Mouse (Mus musculus): Measurements from ENCODE around the gene Nat9. TPM values are rescaled to one million over a fixed set of nuclear protein-coding genes. Genes with fewer than 3 reads are reported as not detected.
A peak's percentile ranks its signal among the peaks of the same experiment; 100 is the strongest.

Nat9 gene
- total and polyA plus RNA-seq, 3 experiments, result 21.1 to 26.5 (median 23.7) TPM

GRCm38 (mm10) chr11:115231168-115231915 lies 43.7 kb upstream of the Nat9 start:
- peaks cover 96% of the 10 kb centered on the region for H3K36me3 ChIP-seq (replicated peaks)
- H3K4me3 ChIP-seq (ENCODE audit: low read depth, low read length), result no peak overlapping the region
- no peaks in the 10 kb centered on the region for H3K9me3 ChIP-seq (replicated peaks)
- peaks cover 7% of the 10 kb centered on the region for H3K4me1 ChIP-seq (ENCODE audit: insufficient read depth, low read depth, low read length)
- ATAC-seq (ENCODE audit: extremely low read depth, insufficient number of reproducible peaks, low FRiP score, poor library complexity, severe bottlenecking), result no peak
- no peak for TF ChIP-seq CTCF (IDR thresholded peaks at IDR 0.05; ENCODE audit: low read depth, low read length)
- TF ChIP-seq POLR2AphosphoS5 (IDR thresholded peaks at IDR 0.05; ENCODE audit: insufficient replicate concordance, low read depth, low read length), result no peak
- no peak for TF ChIP-seq GATA2 (IDR thresholded peaks at IDR 0.05; ENCODE audit: borderline replicate concordance, low read depth, low read length)
- TF ChIP-seq TAL1 (conservative IDR thresholded peaks at IDR 0.05; ENCODE audit: low read depth, low read length), result no peak
- DNase-seq (ENCODE audit: low spot score), result no peak
- no peaks in the 10 kb centered on the region for H3K27me3 ChIP-seq (ENCODE audit: insufficient read depth, low read length)

GRCm38 (mm10) chr11:115229021-115229930 lies 41.6 kb upstream of the Nat9 start:
- H3K9me3 ChIP-seq (replicated peaks), result no peaks in the 10 kb centered on the region
- no peaks in the 10 kb centered on the region for H3K27me3 ChIP-seq (ENCODE audit: insufficient read depth, low read length)
- ATAC-seq (ENCODE audit: extremely low read depth, insufficient number of reproducible peaks, low FRiP score, poor library complexity, severe bottlenecking) (no peak), DNase-seq (ENCODE audit: low spot score) (no peak)
- H3K4me1 ChIP-seq (ENCODE audit: insufficient read depth, low read depth, low read length), result peaks cover 7% of the 10 kb centered on the region
- TF ChIP-seq CTCF (IDR thresholded peaks at IDR 0.05; ENCODE audit: low read depth, low read length), result no peak
- TF ChIP-seq GATA2 (IDR thresholded peaks at IDR 0.05; ENCODE audit: borderline replicate concordance, low read depth, low read length), result no peak
- TF ChIP-seq TAL1 (conservative IDR thresholded peaks at IDR 0.05; ENCODE audit: low read depth, low read length), result no peak
- TF ChIP-seq GATA1 (IDR thresholded peaks at IDR 0.05; ENCODE audit: borderline replicate concordance, low read length), result no peak
- TF ChIP-seq POLR2AphosphoS5 (IDR thresholded peaks at IDR 0.05; ENCODE audit: insufficient replicate concordance, low read depth, low read length), result no peak
- peaks cover 97% of the 10 kb centered on the region for H3K36me3 ChIP-seq (replicated peaks)
- no peak overlapping the region for H3K4me3 ChIP-seq (ENCODE audit: low read depth, low read length)

GRCm38 (mm10) chr11:115228430-115228829 lies 40.8 kb upstream of the Nat9 start:
- TF ChIP-seq GATA2 (IDR thresholded peaks at IDR 0.05; ENCODE audit: borderline replicate concordance, low read depth, low read length) (no peak), POLR2AphosphoS5 (IDR thresholded peaks at IDR 0.05; ENCODE audit: insufficient replicate concordance, low read depth, low read length) (no peak), GATA1 (IDR thresholded peaks at IDR 0.05; ENCODE audit: borderline replicate concordance, low read length) (no peak)
- Histone ChIP-seq H3K27me3 (ENCODE audit: insufficient read depth, low read length) (no peaks in the 10 kb centered on the region), H3K9me3 (replicated peaks) (no peaks in the 10 kb centered on the region), H3K36me3 (replicated peaks) (peaks cover 97% of the 10 kb centered on the region), H3K4me1 (ENCODE audit: insufficient read depth, low read depth, low read length) (peaks cover 7% of the 10 kb centered on the region), H3K4me3 (ENCODE audit: low read depth, low read length) (no peak overlapping the region)
- ATAC-seq (ENCODE audit: extremely low read depth, insufficient number of reproducible peaks, low FRiP score, poor library complexity, severe bottlenecking), result no peak
- DNase-seq (ENCODE audit: low spot score), result no peak

- H3K36me3 ChIP-seq (replicated peaks), result peaks cover 97% of the 10 kb centered on the region
Observed at GRCm38 (mm10) chr11:115227640-115228039, 40.0 kb upstream of the Nat9 start.

GRCm38 (mm10) chr11:115226811-115227491 lies 39.3 kb upstream of the Nat9 start:
- DNase-seq (ENCODE audit: low spot score) (no peak), ATAC-seq (ENCODE audit: extremely low read depth, insufficient number of reproducible peaks, low FRiP score, poor library complexity, severe bottlenecking) (0 out of 2 replicates have a peak, but pooled peaks have one; percentile 12)
- H3K27me3 ChIP-seq (ENCODE audit: insufficient read depth, low read length), result no peaks in the 10 kb centered on the region
- H3K36me3 ChIP-seq (replicated peaks), result peaks cover 97% of the 10 kb centered on the region
- TF ChIP-seq GATA2 (IDR thresholded peaks at IDR 0.05; ENCODE audit: borderline replicate concordance, low read depth, low read length) (no peak), GATA1 (IDR thresholded peaks at IDR 0.05; ENCODE audit: borderline replicate concordance, low read length) (no peak), POLR2AphosphoS5 (IDR thresholded peaks at IDR 0.05; ENCODE audit: insufficient replicate concordance, low read depth, low read length) (no peak)
- H3K4me3 ChIP-seq (ENCODE audit: low read depth, low read length), result no peak overlapping the region
- H3K9me3 ChIP-seq (replicated peaks), result no peaks in the 10 kb centered on the region
- peaks cover 7% of the 10 kb centered on the region for H3K4me1 ChIP-seq (ENCODE audit: insufficient read depth, low read depth, low read length)

More at GRCm38 (mm10) chr11:115227640-115228039, 40.0 kb upstream of the Nat9 start:
- TF ChIP-seq GATA1 (IDR thresholded peaks at IDR 0.05; ENCODE audit: borderline replicate concordance, low read length) (no peak), POLR2AphosphoS5 (IDR thresholded peaks at IDR 0.05; ENCODE audit: insufficient replicate concordance, low read depth, low read length) (no peak), TAL1 (conservative IDR thresholded peaks at IDR 0.05; ENCODE audit: low read depth, low read length) (no peak), GATA2 (IDR thresholded peaks at IDR 0.05; ENCODE audit: borderline replicate concordance, low read depth, low read length) (no peak), CTCF (IDR thresholded peaks at IDR 0.05; ENCODE audit: low read depth, low read length) (no peak)
- DNase-seq (ENCODE audit: low spot score) (no peak), ATAC-seq (ENCODE audit: extremely low read depth, insufficient number of reproducible peaks, low FRiP score, poor library complexity, severe bottlenecking) (no peak)
- peaks cover 7% of the 10 kb centered on the region for H3K4me1 ChIP-seq (ENCODE audit: insufficient read depth, low read depth, low read length)
- H3K9me3 ChIP-seq (replicated peaks), result no peaks in the 10 kb centered on the region
- H3K27me3 ChIP-seq (ENCODE audit: insufficient read depth, low read length), result no peaks in the 10 kb centered on the region
- H3K4me3 ChIP-seq (ENCODE audit: low read depth, low read length), result no peak overlapping the region

DNA sequence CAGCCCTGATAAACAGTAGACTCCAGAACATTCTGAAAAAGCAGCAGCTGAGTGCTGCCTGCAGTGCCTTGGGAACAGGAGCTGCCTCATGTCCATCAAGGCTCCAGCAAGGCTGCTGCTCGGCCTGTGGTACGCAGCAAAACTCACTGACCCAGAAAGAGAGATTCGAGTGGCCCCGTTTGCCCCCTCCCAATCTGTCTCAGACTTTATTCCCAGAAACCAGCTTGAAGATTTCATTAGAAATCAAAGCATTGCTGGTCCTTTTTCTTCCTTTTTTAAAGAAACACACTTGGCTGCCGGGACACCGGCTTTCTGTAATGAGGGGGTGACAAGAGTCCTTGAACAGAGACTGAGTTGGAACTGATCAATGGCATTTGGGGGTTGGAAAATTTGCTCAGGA lies 37.6 kb upstream of the Nat9 start:
- peaks cover 7% of the 10 kb centered on the region for H3K4me1 ChIP-seq (ENCODE audit: insufficient read depth, low read depth, low read length)
- no peak overlapping the region for H3K4me3 ChIP-seq (ENCODE audit: low read depth, low read length)
- no peak for ATAC-seq (ENCODE audit: extremely low read depth, insufficient number of reproducible peaks, low FRiP score, poor library complexity, severe bottlenecking)
- H3K36me3 ChIP-seq (replicated peaks), result peaks cover 93% of the 10 kb centered on the region
- TF ChIP-seq GATA1 (IDR thresholded peaks at IDR 0.05; ENCODE audit: borderline replicate concordance, low read length), result no peak
- TF ChIP-seq POLR2AphosphoS5 (IDR thresholded peaks at IDR 0.05; ENCODE audit: insufficient replicate concordance, low read depth, low read length), result no peak
- no peak for TF ChIP-seq CTCF (IDR thresholded peaks at IDR 0.05; ENCODE audit: low read depth, low read length)
- no peak for TF ChIP-seq GATA2 (IDR thresholded peaks at IDR 0.05; ENCODE audit: borderline replicate concordance, low read depth, low read length)
- TF ChIP-seq TAL1 (conservative IDR thresholded peaks at IDR 0.05; ENCODE audit: low read depth, low read length), result no peak
- H3K9me3 ChIP-seq (replicated peaks), result no peaks in the 10 kb centered on the region
- DNase-seq (ENCODE audit: low spot score), result no peak
- H3K27me3 ChIP-seq (ENCODE audit: insufficient read depth, low read length), result no peaks in the 10 kb centered on the region
